Mouse (Mus musculus): Measurements from ENCODE around the gene Ccdc185.

The Ccdc185 gene

GRCm38 (mm10) chr1:182749080-182749479 lies at the start of gene Ccdc185:
Gene Ccdc185 (minus strand): TSS chr1:182749180.
- no peak for DNase-seq (ENCODE audit: extremely low spot score, low spot score)

- DNase-seq (ENCODE audit: extremely low spot score, low spot score), result no peak
Measured at GRCm38 (mm10) chr1:182797048-182797447, 48.1 kb upstream of the Ccdc185 start.

DNA sequence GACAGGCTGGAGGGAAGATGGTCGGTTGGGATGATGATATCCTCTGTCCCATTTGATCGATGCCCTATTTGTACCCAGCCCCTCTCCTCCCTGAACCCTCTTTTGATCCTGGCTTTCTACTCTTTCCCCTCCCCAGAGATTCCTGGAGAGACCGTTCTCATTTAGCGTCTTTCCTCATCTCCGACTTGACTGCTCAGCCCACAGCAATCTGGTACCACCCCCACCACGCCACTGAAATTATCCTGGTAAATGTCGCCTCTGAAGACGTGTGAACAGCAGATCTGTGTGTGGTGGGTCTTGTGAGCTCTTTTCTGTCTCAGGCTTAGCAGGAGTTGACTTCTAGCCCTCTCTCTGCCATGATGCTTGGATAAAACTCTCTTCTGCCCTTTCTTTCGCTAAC lies 45.6 kb upstream of the Ccdc185 start:
- DNase-seq (ENCODE audit: extremely low spot score, low spot score), result no peak

- DNase-seq (ENCODE audit: extremely low spot score, low spot score), result no peak
Measured at GRCm38 (mm10) chr1:182794221-182794620, 45.2 kb upstream of the Ccdc185 start.

- DNase-seq (ENCODE audit: extremely low spot score, low spot score), result peak; percentile 72
Measured at GRCm38 (mm10) chr1:182792521-182793071, 43.6 kb upstream of the Ccdc185 start.

GRCm38 (mm10) chr1:182788896-182789295 lies 39.9 kb upstream of the Ccdc185 start:
- DNase-seq (ENCODE audit: extremely low spot score, low spot score), result no peak

DNA sequence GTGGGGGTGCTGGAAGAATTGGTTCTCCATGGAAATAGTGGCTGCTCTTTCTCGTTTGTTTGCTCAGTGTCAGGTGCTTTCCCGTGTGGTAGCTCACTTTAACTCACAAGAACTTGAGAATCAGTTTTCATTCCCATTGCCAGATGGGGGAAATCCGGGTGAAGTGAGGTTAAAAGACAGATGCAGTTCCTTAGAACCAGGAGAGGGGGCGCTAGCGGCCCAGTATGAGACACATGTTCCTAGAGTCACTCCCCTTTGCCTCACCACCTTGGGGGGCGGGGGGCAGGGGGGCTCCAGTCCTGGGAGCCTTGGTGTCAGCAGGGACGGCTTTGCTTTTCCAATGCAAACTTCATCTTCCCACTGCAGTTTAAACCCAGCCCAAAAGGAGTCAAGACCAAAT lies 38.0 kb upstream of the Ccdc185 start:
- no peak for DNase-seq (ENCODE audit: extremely low spot score, low spot score)

GRCm38 (mm10) chr1:182785504-182785903 lies 36.5 kb upstream of the Ccdc185 start:
- no peak for DNase-seq (ENCODE audit: extremely low spot score, low spot score)

DNA sequence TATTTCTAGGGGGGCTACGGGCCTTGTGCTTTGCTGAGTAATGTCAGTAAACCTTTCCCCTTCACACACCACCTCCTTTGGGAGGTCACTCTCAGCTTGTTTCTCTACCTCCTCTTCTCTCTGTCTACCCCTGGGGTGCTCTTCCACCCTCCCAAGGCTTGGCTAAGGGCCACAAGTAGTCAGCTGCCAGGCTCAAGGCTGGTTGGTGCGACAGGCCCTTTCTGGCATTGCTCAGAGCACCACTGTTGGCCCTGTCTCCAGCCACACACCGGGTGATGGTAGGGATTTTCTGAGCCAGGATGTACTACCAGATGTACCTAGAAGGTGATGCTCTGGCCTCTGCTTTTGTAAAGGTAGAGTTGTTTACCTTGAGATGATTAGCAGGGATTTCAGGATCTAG lies 35.8 kb upstream of the Ccdc185 start:
- no peak for DNase-seq (ENCODE audit: extremely low spot score, low spot score)

GRCm38 (mm10) chr1:182783774-182784173 lies 34.8 kb upstream of the Ccdc185 start:
- no peak for DNase-seq (ENCODE audit: extremely low spot score, low spot score)

DNA sequence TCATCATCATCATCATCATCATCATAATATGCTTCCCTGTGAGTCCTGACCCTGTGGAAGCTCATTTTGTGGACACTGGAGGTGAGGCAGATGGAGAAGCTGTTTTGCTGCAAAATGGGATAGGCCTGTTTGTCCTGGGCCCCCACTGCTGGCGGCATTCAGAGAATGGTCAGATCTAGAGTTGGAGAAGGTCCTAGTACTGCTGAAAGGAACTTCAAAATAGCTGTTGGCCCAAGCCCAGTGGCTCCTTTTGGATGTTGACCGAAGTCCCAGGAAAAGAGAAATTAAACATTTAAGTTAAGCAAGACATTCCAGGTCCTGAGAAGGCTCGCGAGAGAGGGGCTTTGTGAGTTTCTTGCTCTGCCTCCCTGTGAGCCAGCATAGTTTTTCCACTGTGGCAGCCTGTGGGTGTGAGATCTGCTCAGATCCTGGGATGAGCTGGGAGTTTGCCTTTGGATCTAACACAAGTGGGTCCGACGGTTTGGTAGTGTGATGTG lies 30.1 kb upstream of the Ccdc185 start:
- no peak for DNase-seq (ENCODE audit: extremely low spot score, low spot score)

DNA sequence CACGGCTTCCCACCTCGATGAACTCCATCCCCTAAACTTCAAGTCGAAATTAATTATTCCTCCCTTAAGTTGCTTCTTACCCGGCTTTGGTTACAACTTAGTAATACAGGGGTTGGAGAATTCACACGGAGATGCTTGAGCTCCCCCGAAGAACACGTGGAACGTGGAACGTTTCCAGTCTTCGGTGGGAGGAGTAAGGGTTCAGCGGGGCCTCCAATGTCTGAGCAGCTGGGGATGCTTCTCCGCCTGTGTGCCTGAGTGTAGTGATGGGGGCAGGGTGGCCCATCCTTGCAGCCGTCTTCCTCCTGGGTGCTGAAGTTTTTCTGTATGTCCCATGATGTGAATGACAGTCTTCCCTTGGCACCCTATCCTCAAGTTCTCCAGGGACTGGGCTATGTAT lies 29.2 kb upstream of the Ccdc185 start:
- no peak for DNase-seq (ENCODE audit: extremely low spot score, low spot score)

- peak; percentile 49 for DNase-seq (ENCODE audit: extremely low spot score, low spot score)
Measured at GRCm38 (mm10) chr1:182776749-182777410, 27.9 kb upstream of the Ccdc185 start.

- DNase-seq (ENCODE audit: extremely low spot score, low spot score), result no peak
Measured at GRCm38 (mm10) chr1:182775576-182775975, 26.6 kb upstream of the Ccdc185 start.

GRCm38 (mm10) chr1:182764541-182765281 lies 15.7 kb upstream of the Ccdc185 start:
- peak; percentile 63 for DNase-seq (ENCODE audit: extremely low spot score, low spot score)

DNA sequence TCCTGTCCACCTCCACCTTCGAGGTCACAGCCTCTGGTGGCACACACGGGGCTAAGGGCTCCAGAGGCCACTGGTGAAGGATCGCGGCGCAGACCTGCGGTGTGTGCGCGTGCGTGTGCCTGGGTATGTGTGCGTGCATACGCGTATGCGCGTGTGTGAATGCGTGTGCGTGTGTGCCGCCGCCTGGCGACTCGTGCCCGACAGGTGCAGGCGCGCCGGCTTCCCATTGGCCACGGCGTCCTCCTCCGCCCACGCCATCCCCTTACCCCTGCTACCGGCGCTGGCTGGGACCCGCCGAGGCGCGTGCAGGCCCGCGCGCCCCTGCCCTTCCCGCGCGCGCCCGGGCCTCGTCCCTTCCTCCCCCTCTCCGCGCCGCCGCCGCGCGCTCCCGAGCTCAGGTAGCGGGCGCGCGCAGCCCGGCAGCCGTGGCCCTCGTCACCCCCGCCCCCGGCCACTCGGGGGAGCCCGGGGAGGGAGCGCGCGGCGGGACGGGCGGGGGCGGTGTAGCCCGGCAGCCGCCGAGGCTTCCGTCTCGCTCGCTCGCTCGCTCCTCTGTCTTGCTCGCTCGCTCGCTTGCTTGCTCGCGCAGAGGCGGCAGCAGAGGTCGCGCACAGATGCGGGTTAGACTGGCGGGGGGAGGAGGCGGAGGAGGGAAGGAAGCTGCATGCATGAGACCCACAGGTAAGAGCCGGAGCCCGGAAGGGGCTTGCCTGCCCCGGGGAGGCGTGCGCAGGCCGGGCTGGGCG lies 14.9 kb upstream of the Ccdc185 start, which contains the start of gene Susd4:
Gene Susd4 (plus strand): TSS at position 145 of the 746 bp plus-strand sequence.
- DNase-seq (ENCODE audit: extremely low spot score, low spot score), result peak; percentile 76

- DNase-seq (ENCODE audit: extremely low spot score, low spot score), result no peak
Measured at GRCm38 (mm10) chr1:182763191-182763715, 14.3 kb upstream of the Ccdc185 start.

GRCm38 (mm10) chr1:182758783-182759182 lies 9.8 kb upstream of the Ccdc185 start:
- no peak for DNase-seq (ENCODE audit: extremely low spot score, low spot score)

- DNase-seq (ENCODE audit: extremely low spot score, low spot score), result no peak
Measured at GRCm38 (mm10) chr1:182754865-182755264, 5.9 kb upstream of the Ccdc185 start.

DNA sequence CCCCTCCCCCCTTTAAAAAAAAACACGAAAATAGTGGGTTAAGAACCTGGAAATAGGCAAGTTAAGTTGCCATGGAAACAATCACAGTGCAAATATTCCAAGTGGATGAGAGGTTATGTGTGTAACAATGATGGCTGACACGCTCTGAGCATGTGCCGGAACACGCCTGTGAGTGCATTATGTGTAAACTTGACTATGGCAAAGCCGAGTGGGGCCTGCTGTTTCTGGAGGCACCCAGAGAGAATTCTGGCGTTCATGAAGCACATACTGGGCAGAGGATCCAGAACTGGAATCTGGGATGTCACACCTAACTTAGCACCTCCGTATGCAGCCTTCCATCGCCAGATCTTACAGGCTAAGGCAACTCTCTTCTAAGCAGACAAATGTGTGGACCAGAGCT lies 4.7 kb upstream of the Ccdc185 start:
- no peak for DNase-seq (ENCODE audit: extremely low spot score, low spot score)

- DNase-seq (ENCODE audit: extremely low spot score, low spot score), result no peak
Measured at GRCm38 (mm10) chr1:182751301-182751700, 2.3 kb upstream of the Ccdc185 start.

All from neural tube, embryonic 10.5 days (tissue).